Mouse (Mus musculus) liver, embryonic 14.5 days (tissue): ENCODE results near the gene Sorcs2. TPM values are rescaled to one million over a fixed set of nuclear protein-coding genes. Genes with fewer than 3 reads are reported as not detected.

Source experiments
- ATAC-seq: fragments of 200-750 bp; cut with Nextera tagmentation; 2 replicates; pipeline ENCODE4 v1.8.0; 2017; ENCODE audit warnings: moderate number of reproducible peaks, mild to moderate bottlenecking, moderate library complexity; ENCODE audit not compliant: insufficient read depth
- DNase-seq, 3 experiments: peaks; one replicate each; pipeline ENCODE4 v3.0.0-alpha.2; 2012 to 2013; ENCODE audit warnings: low read depth in 3 of 3, low spot score in 3 of 3
- H3K27ac ChIP-seq: fragments of 300-500 bp; sonication (generic); 2 replicates; pipeline ENCODE4 v1.5.1; 2014; ENCODE audit warnings: moderate library complexity, mild to moderate bottlenecking, control low read depth, inconsistent platforms
- H3K27me3 ChIP-seq: fragments of 300-500 bp; sonication (generic); 2 replicates; pipeline ENCODE4 v1.6.1; 2014; ENCODE audit warnings: mild to moderate bottlenecking, low read length, moderate library complexity; ENCODE audit not compliant: control insufficient read depth, insufficient read depth
- H3K36me3 ChIP-seq: fragments of 300-500 bp; sonication (generic); replicated peaks from 2 replicates; pipeline ENCODE4 v1.6.1; 2014; ENCODE audit warnings: low read depth; ENCODE audit not compliant: control insufficient read depth, insufficient read depth
- H3K4me1 ChIP-seq, 2 experiments: fragments of 200-500 bp in 1 of 2; fragments of 300-500 bp in 1 of 2; sonication (generic) in 1 of 2; replicated peaks; 2 replicates each; pipeline ENCODE4 v1.6.1; 2012 to 2014; ENCODE audit warnings: antibody characterized with exemption in 1 of 2, inconsistent platforms in 1 of 2, low read length in 1 of 2; ENCODE audit not compliant: control insufficient read depth in 2 of 2, insufficient read depth in 2 of 2
- H3K4me2 ChIP-seq: fragments of 300-500 bp; sonication (generic); 2 replicates; pipeline ENCODE4 v1.6.1; 2014; ENCODE audit warnings: low read depth, mild to moderate bottlenecking, control low read depth, moderate library complexity
- H3K4me3 ChIP-seq, 2 experiments: fragments of 200-500 bp in 1 of 2; fragments of 300-500 bp in 1 of 2; sonication (generic) in 1 of 2; 2 replicates each; pipeline ENCODE4 v1.5.1; 2012 to 2014; ENCODE audit warnings: low read depth in 2 of 2, low read length in 2 of 2, mild to moderate bottlenecking in 2 of 2, control low read depth in 1 of 2, inconsistent platforms in 1 of 2, moderate library complexity in 1 of 2; ENCODE audit not compliant: insufficient read depth in 1 of 2
- H3K9ac ChIP-seq: fragments of 300-500 bp; sonication (generic); replicated peaks from 2 replicates; pipeline ENCODE4 v1.6.1; 2014; ENCODE audit warnings: mild to moderate bottlenecking, control low read depth, moderate library complexity
- H3K9me3 ChIP-seq: fragments of 300-500 bp; sonication (generic); 2 replicates; pipeline ENCODE4 v1.6.1; 2016; ENCODE audit warnings: low read length, mixed read lengths; ENCODE audit not compliant: control insufficient read depth
- CTCF ChIP-seq: IDR thresholded peaks from 2 replicates; pipeline ENCODE4 v1.5.1; 2016; ENCODE audit warnings: antibody characterized with exemption, low read depth, control low read depth
- EP300 ChIP-seq: IDR thresholded peaks from 2 replicates; pipeline ENCODE4 v1.6.1; 2016; ENCODE audit warnings: antibody characterized with exemption, low read depth
- WGBS: fragments of 180-500 bp; shearing (Covaris S2); extraction: QIAGEN DNeasy Blood & Tissue Kit; methylation state at CpG from one replicate; pipeline ENCODE4 v1.1.7; 2014; ENCODE audit not compliant: insufficient replicate concordance; 5-methylcytosine and 5-hydroxymethylcytosine counted together
- polyA plus RNA-seq, 2 experiments: library from polyadenylated mRNA; depleted of rRNA in 1 of 2; stranded (reverse) in 1 of 2; unstranded in 1 of 2; fragments of >200 nt; fragmentation: Nextera tagmentation in 1 of 2; extraction: Ambion mirVana in 1 of 2; gene quantifications; 2 replicates each; pipeline versions ENCODE4 v1.2.1 to v1.2.3; 2012 to 2014

Gene Sorcs2
- polyA plus RNA-seq, 2 experiments, result 0.17 to 0.33 TPM

- Histone ChIP-seq H3K4me1 (peaks cover 0 to 2% of the 10 kb centered on the region in 2 experiments; a peak in 1 of 4 replicates), H3K4me3 (no peak overlapping the region), H3K4me2 (no peak overlapping the region), H3K9me3 (no peaks in the 10 kb centered on the region), H3K9ac (no peak overlapping the region), H3K36me3 (no peaks in the 10 kb centered on the region), H3K27ac (no peak overlapping the region), H3K27me3 (no peaks in the 10 kb centered on the region)
- ATAC-seq (no peak), DNase-seq (no peak)
- 55% methylated on average over 9 of the region's 9 CpGs for WGBS
- TF ChIP-seq EP300, result no peak
- no peak for TF ChIP-seq CTCF
These were observed 8.0 kb downstream of the Sorcs2 start for GRCm38 (mm10) chr5:36389731-36390590.

- WGBS, result 26% methylated on average over 5 of the region's 5 CpGs
- no peak for DNase-seq
These were observed 12.9 kb downstream of the Sorcs2 start for GRCm38 (mm10) chr5:36385062-36385461.

DNA sequence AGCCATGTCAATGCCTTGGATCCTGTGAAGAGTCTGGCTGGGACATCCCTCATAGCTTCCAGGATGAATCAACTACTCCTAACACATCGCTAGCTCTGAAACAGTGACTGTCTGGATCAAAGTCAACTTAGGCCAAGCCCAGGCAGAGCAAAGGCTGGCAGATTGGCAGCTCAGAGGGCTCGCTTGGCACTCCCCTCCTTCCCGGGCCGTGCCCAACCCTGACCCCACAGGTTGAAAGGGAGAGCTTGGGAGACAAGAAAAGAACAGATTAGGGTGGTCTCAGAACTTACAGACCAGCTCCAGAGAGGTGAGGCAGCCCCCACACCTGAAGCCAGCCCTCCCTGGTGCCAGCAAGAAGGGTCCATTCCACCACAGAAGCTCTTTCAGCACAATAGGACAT, 14.5 kb downstream of the Sorcs2 start:
- TF ChIP-seq CTCF (no peak), EP300 (no peak)
- H3K4me3 ChIP-seq, result no peak overlapping the region
- DNase-seq (no peak), ATAC-seq (no peak)
- no peaks in the 10 kb centered on the region for H3K36me3 ChIP-seq
- no peaks in the 10 kb centered on the region for H3K4me1 ChIP-seq
- no peaks in the 10 kb centered on the region for H3K9me3 ChIP-seq
- no peaks in the 10 kb centered on the region for H3K27me3 ChIP-seq
- no peak overlapping the region for H3K9ac ChIP-seq
- H3K4me2 ChIP-seq, result no peak overlapping the region
- H3K27ac ChIP-seq, result no peak overlapping the region
- 50% methylated on average over 4 of the region's 4 CpGs for WGBS

More at GRCm38 (mm10) chr5:36385062-36385461, 12.9 kb downstream of the Sorcs2 start:
- Histone ChIP-seq H3K4me3 (no peak overlapping the region), H3K27me3 (no peaks in the 10 kb centered on the region), H3K4me1 (peaks cover 0 to 1% of the 10 kb centered on the region in 2 experiments; a peak in 1 of 4 replicates), H3K27ac (no peak overlapping the region), H3K36me3 (no peaks in the 10 kb centered on the region), H3K9ac (no peak overlapping the region), H3K9me3 (no peaks in the 10 kb centered on the region), H3K4me2 (no peak overlapping the region)
- no peak for TF ChIP-seq CTCF
- TF ChIP-seq EP300, result no peak
- ATAC-seq, result no peak

DNA sequence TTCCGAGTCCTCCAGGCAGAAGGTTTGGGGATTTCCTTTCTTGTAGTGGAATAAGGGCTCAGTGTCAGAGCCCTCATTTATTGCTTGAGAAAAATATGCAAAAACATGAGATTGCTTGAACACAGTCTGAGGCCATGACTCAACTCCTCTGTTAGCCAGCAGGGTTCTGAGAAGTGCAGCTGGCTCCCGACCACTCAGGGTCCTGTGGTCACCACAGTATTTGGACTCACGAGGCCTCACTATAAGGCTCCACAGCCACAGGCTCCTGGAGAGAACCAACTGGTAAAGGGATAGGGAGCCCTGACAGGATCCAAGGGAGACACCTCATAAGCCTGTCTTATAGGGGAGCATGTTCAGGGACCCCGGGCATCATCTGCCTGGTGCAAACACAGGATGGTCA, 15.2 kb downstream of the Sorcs2 start:
- DNase-seq (no peak), ATAC-seq (no peak)
- TF ChIP-seq EP300, result no peak
- TF ChIP-seq CTCF, result no peak
- Histone ChIP-seq H3K4me3 (no peak overlapping the region), H3K27ac (no peak overlapping the region), H3K4me1 (no peaks in the 10 kb centered on the region), H3K36me3 (no peaks in the 10 kb centered on the region), H3K27me3 (no peaks in the 10 kb centered on the region), H3K4me2 (no peak overlapping the region), H3K9ac (no peak overlapping the region), H3K9me3 (no peaks in the 10 kb centered on the region)
- WGBS, result 53% methylated on average over 4 of the region's 4 CpGs

- Histone ChIP-seq H3K4me1 (no peaks in the 10 kb centered on the region), H3K9me3 (no peaks in the 10 kb centered on the region), H3K4me3 (no peak overlapping the region), H3K9ac (no peak overlapping the region), H3K27ac (no peak overlapping the region), H3K27me3 (no peaks in the 10 kb centered on the region), H3K36me3 (no peaks in the 10 kb centered on the region), H3K4me2 (no peak overlapping the region)
- 52% methylated on average over 8 of the region's 8 CpGs for WGBS
- DNase-seq (no peak), ATAC-seq (no peak)
- TF ChIP-seq CTCF (no peak), EP300 (no peak)
These were observed 15.7 kb downstream of the Sorcs2 start for GRCm38 (mm10) chr5:36382134-36382693.
